Mouse (Mus musculus) frontal cortex, postnatal 10 days (tissue): Measurements from ENCODE around the gene Oas2.
A peak's percentile ranks its signal among the peaks of the same experiment; 100 is the strongest.

Experiments
- DNase-seq, 2 experiments: peaks; one replicate each; pipeline ENCODE4 v3.0.0; 2022; ENCODE audit warnings: low spot score in 2 of 2, mixed read lengths in 1 of 2

The Oas2 gene

GRCm38 (mm10) chr5:120732740-120733139 lies 16.9 kb downstream of the Oas2 start:
- no peak for DNase-seq

- no peak for DNase-seq
These were observed 20.3 kb downstream of the Oas2 start for GRCm38 (mm10) chr5:120729319-120729718.

DNA sequence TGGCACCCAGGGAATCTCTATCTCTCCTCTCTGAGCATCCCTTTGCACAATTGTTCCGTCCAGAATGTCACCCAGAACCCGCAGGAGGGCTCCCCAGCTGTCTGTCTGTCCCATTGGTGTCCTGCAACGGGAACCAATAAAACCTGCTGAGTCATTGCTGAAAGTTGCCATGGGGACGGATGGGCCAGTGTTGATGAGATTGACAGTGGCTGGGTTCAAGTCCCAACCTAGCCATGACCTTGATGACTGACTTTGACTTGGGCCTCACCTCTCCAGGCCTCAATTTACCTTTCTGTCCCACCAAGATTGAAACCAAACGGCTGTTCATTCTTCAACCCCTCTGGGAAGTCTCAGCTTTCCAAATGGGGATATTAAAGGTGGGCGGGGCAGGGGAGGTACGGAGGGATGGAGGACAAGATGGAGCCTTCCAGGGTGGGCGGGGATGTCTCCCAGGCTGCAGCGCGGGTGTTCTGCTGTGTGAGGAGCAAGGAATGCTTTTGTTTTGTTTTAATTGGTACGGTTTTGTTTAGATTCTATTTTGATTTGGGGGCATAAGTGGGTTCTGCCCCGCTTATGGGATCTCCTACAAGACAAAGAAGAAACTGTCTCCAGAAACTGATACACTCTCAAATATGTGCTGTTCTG lies 23.7 kb downstream of the Oas2 start:
- no peak for DNase-seq

- no peak for DNase-seq
These were observed 28.6 kb downstream of the Oas2 start for GRCm38 (mm10) chr5:120721005-120721404.

GRCm38 (mm10) chr5:120718600-120719378 lies 30.9 kb downstream of the Oas2 start:
- no peak for DNase-seq

GRCm38 (mm10) chr5:120717136-120717535 lies 32.5 kb downstream of the Oas2 start:
- DNase-seq: no peak

DNA sequence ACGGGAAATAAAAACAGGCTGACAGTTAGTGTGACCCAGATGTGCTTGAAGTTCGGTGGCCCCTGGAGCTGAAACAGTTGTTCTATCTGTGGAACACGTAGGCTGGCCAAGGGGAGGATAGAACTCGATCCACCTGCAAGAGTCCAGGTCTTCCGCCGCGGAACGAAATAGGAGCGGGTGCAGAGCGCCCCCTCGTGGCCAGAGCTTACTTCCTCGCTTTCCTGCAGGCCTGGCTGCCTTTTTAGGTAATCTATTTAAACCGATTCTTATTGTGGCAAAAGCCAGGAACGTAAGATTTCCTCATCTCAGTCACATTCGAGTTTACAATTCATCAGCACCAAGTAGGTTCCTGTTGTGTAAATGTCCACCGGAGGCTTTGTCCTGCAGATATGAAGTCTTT lies 35.3 kb downstream of the Oas2 start:
- peak in 1 of 2 experiments; percentile 75 for DNase-seq

- DNase-seq: peak in 1 of 2 experiments; percentile 42
These were observed 36.9 kb downstream of the Oas2 start for GRCm38 (mm10) chr5:120712721-120713120.

DNA sequence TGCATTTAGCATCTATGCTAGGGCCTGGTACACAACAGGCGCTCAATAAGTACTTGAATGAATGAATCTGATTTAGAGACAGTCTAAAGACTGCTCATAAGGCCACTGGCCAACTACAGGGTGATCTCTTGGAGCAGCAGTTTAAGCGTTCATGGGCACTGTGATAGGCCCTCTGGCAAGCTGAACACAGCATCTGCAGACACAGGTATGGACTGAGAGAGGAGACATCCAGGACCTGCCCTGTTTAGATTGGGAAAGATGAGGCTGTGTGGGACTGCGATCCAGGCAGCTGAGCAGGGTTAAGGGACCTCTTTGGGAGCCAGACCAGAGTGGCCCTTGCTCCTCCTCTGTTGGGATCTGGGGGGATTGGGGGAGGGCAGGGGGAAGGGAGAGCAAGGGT lies 37.8 kb downstream of the Oas2 start, which contains the start of gene Dtx1:
Gene Dtx1 (minus strand): TSS at position 101 of the 400 bp plus-strand sequence.
- no peak for DNase-seq

DNA sequence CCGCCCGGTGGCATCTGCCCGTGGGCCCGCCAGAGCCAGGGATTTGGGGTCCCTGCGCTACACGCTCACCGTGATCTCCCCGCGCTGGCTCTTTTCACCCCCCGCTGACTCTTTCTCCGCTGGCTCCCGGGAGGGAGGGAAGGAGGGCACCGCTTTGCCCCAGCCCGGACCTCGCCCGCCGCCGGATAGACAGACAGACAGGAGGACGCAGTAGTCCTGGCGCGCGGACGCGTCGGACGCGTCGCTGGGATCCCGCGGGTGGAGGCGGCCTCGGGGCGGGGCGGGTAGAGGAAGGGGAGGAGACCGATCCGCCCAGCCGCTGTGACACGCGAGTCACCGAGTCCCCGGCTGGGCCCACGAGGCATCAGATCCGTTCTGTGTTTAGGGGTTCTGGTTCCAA lies 38.2 kb downstream of the Oas2 start:
- peak; percentile 69 to 80 for DNase-seq

DNA sequence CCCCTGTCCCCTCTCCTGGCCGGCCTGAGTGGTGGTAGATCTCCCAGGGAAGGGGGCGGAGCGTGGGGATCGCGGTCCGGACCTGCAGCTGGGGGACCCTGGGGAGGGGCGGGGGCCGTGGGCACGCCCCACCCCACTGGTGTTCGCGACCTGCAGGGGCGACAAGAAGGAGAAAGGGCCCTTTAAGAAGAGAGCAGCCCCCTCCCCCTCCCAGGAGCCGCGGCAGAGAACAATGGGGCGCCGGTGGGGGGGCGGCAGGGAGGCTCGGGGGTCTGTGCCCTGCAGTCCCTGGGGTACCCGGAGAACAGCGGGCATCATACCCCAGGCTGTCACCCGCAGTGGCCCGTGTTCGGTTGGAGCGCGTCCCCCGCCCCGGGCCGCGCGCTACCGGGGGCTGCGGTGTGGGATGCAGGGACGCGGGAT lies 38.8 kb downstream of the Oas2 start:
- DNase-seq: peak in 1 of 2 experiments; percentile 68

GRCm38 (mm10) chr5:120710161-120710825 lies 39.4 kb downstream of the Oas2 start:
- peak in 1 of 2 experiments; percentile 63 for DNase-seq

DNA sequence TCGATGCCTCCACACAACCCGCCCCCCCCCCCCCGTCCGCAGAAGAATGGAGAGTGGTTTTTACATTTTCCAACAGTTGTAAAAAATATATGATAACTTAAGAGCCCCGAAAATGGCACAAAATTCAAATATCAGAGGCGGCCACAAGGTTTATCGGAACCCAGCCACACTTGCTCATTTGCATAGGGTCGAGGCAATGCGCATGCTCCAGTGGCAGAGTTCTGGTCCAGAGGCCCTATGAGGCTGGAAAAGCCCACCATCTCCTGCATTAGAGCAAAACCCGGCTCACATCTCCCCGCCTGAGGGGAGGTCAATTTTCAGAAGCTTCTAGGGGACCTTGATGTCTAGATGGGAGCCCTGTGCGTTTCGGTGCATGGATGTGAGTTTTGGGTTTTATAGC lies 42.7 kb downstream of the Oas2 start:
- DNase-seq: no peak

GRCm38 (mm10) chr5:120706541-120706940 lies 43.1 kb downstream of the Oas2 start:
- DNase-seq: no peak

DNA sequence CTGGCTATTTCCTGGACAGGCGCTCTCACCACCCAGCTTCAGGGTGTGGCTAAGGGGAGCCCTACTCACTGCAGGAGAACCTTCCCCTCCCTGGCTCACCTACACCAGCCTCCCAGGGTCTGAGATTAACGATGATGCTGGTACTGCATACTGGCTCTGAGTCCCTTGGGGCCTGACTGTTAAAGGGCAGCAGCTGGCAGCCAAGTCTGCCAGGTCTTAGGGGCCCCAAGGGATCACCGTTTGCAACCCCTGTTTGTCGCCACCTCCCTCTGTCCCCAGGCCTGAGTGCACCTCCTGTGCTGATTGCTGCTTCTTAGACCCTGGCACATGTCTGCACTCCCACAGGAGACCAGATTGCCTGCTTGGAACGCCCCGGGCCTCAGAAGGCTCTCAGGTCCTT lies 45.2 kb downstream of the Oas2 start:
- DNase-seq: no peak

GRCm38 (mm10) chr5:120703660-120704059 lies 46.0 kb downstream of the Oas2 start:
- no peak for DNase-seq

GRCm38 (mm10) chr5:120702969-120703368 lies 46.7 kb downstream of the Oas2 start:
- DNase-seq: no peak

DNA sequence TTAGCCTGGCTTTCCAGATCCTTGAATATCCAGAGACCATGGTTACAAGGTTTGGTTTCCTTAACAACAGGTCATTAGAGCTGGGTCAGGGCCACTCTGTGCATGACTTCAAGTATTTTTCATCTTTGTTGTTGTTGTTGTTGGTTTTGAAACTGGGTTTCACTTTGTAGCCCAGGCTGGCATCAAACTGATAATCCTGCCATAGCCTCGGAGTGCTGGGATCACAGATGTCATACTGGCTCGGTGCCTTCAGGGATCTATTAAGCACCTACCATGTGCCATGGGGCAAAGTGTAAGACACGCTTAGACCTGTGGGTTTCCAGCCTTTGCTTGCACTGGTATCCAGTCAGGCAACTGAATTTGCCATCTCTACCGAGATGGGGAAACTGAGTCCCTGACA lies 47.2 kb downstream of the Oas2 start:
- no peak for DNase-seq

- DNase-seq: no peak
These were observed 48.5 kb downstream of the Oas2 start for GRCm38 (mm10) chr5:120700996-120701790.

- peak in 1 of 2 experiments; percentile 60 for DNase-seq
These were observed 50.8 kb downstream of the Oas2 start for GRCm38 (mm10) chr5:120698801-120699391.

GRCm38 (mm10) chr5:120698181-120698580 lies 51.5 kb downstream of the Oas2 start:
- no peak for DNase-seq
